Mouse (Mus musculus) CH12.LX (cell line): Measurements from ENCODE around the gene Crlf1. TPM values are rescaled to one million over a fixed set of nuclear protein-coding genes. Genes with fewer than 3 reads are reported as not detected.

ENCODE experiments used
- DNase-seq: peaks from one replicate; pipeline ENCODE4 v3.0.0-alpha.2; 2013; ENCODE audit errors: extremely low read depth
- H3K27ac ChIP-seq: 2 replicates; pipeline ENCODE4 v1.5.1; 2012; ENCODE audit warnings: low read depth, mild to moderate bottlenecking, control low read depth, moderate library complexity; ENCODE audit not compliant: insufficient read depth
- H3K27me3 ChIP-seq: replicated peaks from 2 replicates; pipeline ENCODE3; 2012; ENCODE audit warnings: inconsistent platforms
- H3K36me3 ChIP-seq, 2 experiments: replicated peaks in 1 of 2; 2 replicates each; pipeline versions ENCODE3 to v1.6.1; 2012; ENCODE audit warnings: inconsistent platforms in 1 of 2, low read length in 1 of 2, mild to moderate bottlenecking in 1 of 2, mixed read lengths in 1 of 2, moderate library complexity in 1 of 2; ENCODE audit not compliant: control insufficient read depth in 1 of 2, insufficient read depth in 1 of 2
- H3K4me1 ChIP-seq, 2 experiments: 2 replicates each; pipeline ENCODE4 v1.6.1; 2012; ENCODE audit warnings: inconsistent platforms in 1 of 2, moderate library complexity in 1 of 2; ENCODE audit not compliant: insufficient read depth in 2 of 2, control insufficient read depth in 1 of 2
- H3K4me2 ChIP-seq: 2 replicates; pipeline ENCODE4 v1.6.1; 2012; ENCODE audit warnings: low read depth, mild to moderate bottlenecking, control low read depth; ENCODE audit not compliant: poor library complexity, insufficient read depth, severe bottlenecking
- H3K4me3 ChIP-seq, 3 experiments: fragments of 150-350 bp in 1 of 3; sonication (generic) in 1 of 3; replicated peaks in 1 of 3; 2 replicates each; pipeline versions ENCODE3 to v1.5.1; 2011 to 2012; ENCODE audit warnings: low read depth in 2 of 3, low read length in 2 of 3, mild to moderate bottlenecking in 2 of 3, moderate library complexity in 2 of 3, control low read depth in 1 of 3, improper control_type of control experiment in 1 of 3, inconsistent platforms in 1 of 3, mixed read lengths in 1 of 3; ENCODE audit not compliant: poor library complexity in 1 of 3
- H3K79me2 ChIP-seq: replicated peaks from 2 replicates; pipeline ENCODE4 v1.6.1; 2012; ENCODE audit warnings: mild to moderate bottlenecking, moderate library complexity; ENCODE audit not compliant: control insufficient read depth, poor library complexity, insufficient read depth, severe bottlenecking; ENCODE audit errors: extremely low read depth
- H3K9ac ChIP-seq: 2 replicates; pipeline ENCODE4 v1.6.1; 2012; ENCODE audit warnings: low read depth, mild to moderate bottlenecking, control low read depth, moderate library complexity; ENCODE audit not compliant: insufficient read depth
- H3K9me3 ChIP-seq: replicated peaks from 2 replicates; pipeline ENCODE3; 2012; ENCODE audit warnings: low read length, inconsistent platforms, mixed read lengths
- BHLHE40 ChIP-seq: IDR thresholded peaks from 2 replicates; pipeline ENCODE4 v1.6.1; 2011; ENCODE audit warnings: mild to moderate bottlenecking, low read depth, low read length, improper control_type of control experiment
- CHD1 ChIP-seq: IDR thresholded peaks from 2 replicates; pipeline ENCODE4 v1.6.1; 2012; ENCODE audit warnings: low read depth, low read length, improper control_type of control experiment, inconsistent platforms
- CHD2 ChIP-seq: IDR thresholded peaks from 2 replicates; pipeline ENCODE4 v1.6.1; 2011; ENCODE audit warnings: low read length, improper control_type of control experiment
- CTCF ChIP-seq, 2 experiments: IDR thresholded peaks in 1 of 2; conservative IDR thresholded peaks in 1 of 2; 2 replicates each; pipeline ENCODE4 v1.5.1; 2011 to 2012; ENCODE audit warnings: low read depth in 2 of 2, low read length in 2 of 2, improper control_type of control experiment in 1 of 2, inconsistent platforms in 1 of 2, mild to moderate bottlenecking in 1 of 2, moderate library complexity in 1 of 2
- GABPA ChIP-seq: IDR thresholded peaks from 2 replicates; pipeline ENCODE4 v1.6.1; 2012; ENCODE audit warnings: low read depth, low read length, improper control_type of control experiment, inconsistent platforms; ENCODE audit not compliant: insufficient replicate concordance
- JUN ChIP-seq: IDR thresholded peaks from 2 replicates; pipeline ENCODE4 v1.6.1; 2011; ENCODE audit warnings: low read depth, mild to moderate bottlenecking, low read length, improper control_type of control experiment, moderate library complexity; ENCODE audit not compliant: insufficient read depth
- JUND ChIP-seq: conservative IDR thresholded peaks from 2 replicates; pipeline ENCODE4 v1.6.1; 2011; ENCODE audit warnings: low read depth, low read length, improper control_type of control experiment
- MAFK ChIP-seq: IDR thresholded peaks from 2 replicates; pipeline ENCODE4 v1.6.1; 2011; ENCODE audit warnings: low read length, improper control_type of control experiment; ENCODE audit not compliant: insufficient replicate concordance
- MAZ ChIP-seq: IDR thresholded peaks from 2 replicates; pipeline ENCODE4 v1.6.1; 2012; ENCODE audit warnings: low read depth, mild to moderate bottlenecking, inconsistent platforms, low read length, improper control_type of control experiment, moderate library complexity
- MEF2A ChIP-seq: IDR thresholded peaks from 2 replicates; pipeline ENCODE4 v1.6.1; 2014; ENCODE audit warnings: low read depth, mild to moderate bottlenecking, inconsistent platforms, low read length, improper control_type of control experiment, borderline replicate concordance
- MYC ChIP-seq: IDR thresholded peaks from 2 replicates; pipeline ENCODE4 v1.6.1; 2011; ENCODE audit warnings: low read depth, mild to moderate bottlenecking, improper control_type of control experiment, low read length
- NELFE ChIP-seq: IDR thresholded peaks from 2 replicates; pipeline ENCODE4 v1.6.1; 2011; ENCODE audit warnings: low read depth, low read length, improper control_type of control experiment
- RAD21 ChIP-seq: IDR thresholded peaks from 2 replicates; pipeline ENCODE4 v1.6.1; 2011; ENCODE audit warnings: low read depth, mild to moderate bottlenecking, low read length, improper control_type of control experiment, moderate library complexity
- RCOR1 ChIP-seq: conservative IDR thresholded peaks from 2 replicates; pipeline ENCODE4 v1.6.1; 2012; ENCODE audit warnings: low read depth, mild to moderate bottlenecking, inconsistent platforms, low read length, improper control_type of control experiment
- SMC3 ChIP-seq: IDR thresholded peaks from 2 replicates; pipeline ENCODE4 v1.6.1; 2011; ENCODE audit warnings: low read depth, low read length, improper control_type of control experiment
- TCF12 ChIP-seq: IDR thresholded peaks from 2 replicates; pipeline ENCODE4 v1.6.1; 2014; ENCODE audit warnings: low read depth, mild to moderate bottlenecking, inconsistent platforms, low read length, improper control_type of control experiment
- UBTF ChIP-seq: IDR thresholded peaks from 2 replicates; pipeline ENCODE4 v1.6.1; 2012; ENCODE audit warnings: low read depth, mild to moderate bottlenecking, inconsistent platforms, low read length, improper control_type of control experiment, moderate library complexity
- USF1 ChIP-seq: IDR thresholded peaks from 2 replicates; pipeline ENCODE4 v1.6.1; 2014; ENCODE audit warnings: low read depth, mild to moderate bottlenecking, inconsistent platforms, low read length, improper control_type of control experiment
- USF2 ChIP-seq: conservative IDR thresholded peaks from 2 replicates; pipeline ENCODE4 v1.6.1; 2011; ENCODE audit warnings: low read depth, low read length, improper control_type of control experiment
- ZMIZ1 ChIP-seq: IDR thresholded peaks from 2 replicates; pipeline ENCODE4 v1.6.1; 2012; ENCODE audit warnings: low read depth, mild to moderate bottlenecking, inconsistent platforms, low read length, improper control_type of control experiment
- dilution Hi-C: fragments of 300-500 bp; cut with MboI; formaldehyde crosslinking; loops from 2 replicates; pipeline ENCODE4 v1.14.3; 2020; ENCODE audit warnings: low sequenced_read_pairs; ENCODE audit not compliant: extremely low pct_unique_long_range_greater_than_20kb, extremely low pct_ligation_motif_present
- in situ Hi-C: fragments of 300-500 bp; cut with MboI; formaldehyde crosslinking; loops from 3 replicates; pipeline ENCODE4 v1.14.3; 2019; ENCODE audit warnings: low sequenced_read_pairs, low pct_ligation_motif_present, low pct_unique_long_range_greater_than_20kb, mixed read lengths
- polyA plus RNA-seq: library from polyadenylated mRNA; unstranded; fragments of >175 nt; gene quantifications from 2 replicates; pipeline ENCODE4 v1.2.1, GENCODE M21; 2012; ENCODE audit warnings: low read depth; ENCODE audit not compliant: insufficient read length
- total RNA-seq, 2 experiments: library from RNA; depleted of rRNA; stranded (reverse); fragments of 300-350 nt in 1 of 2; fragments of >200 nt in 1 of 2; gene quantifications; 2 replicates each; pipeline ENCODE4 v1.2.3; 2012 to 2014

The Crlf1 gene
- total and polyA plus RNA-seq, 3 experiments, result 0.42 to 1.1 (median 0.44) TPM

DNA sequence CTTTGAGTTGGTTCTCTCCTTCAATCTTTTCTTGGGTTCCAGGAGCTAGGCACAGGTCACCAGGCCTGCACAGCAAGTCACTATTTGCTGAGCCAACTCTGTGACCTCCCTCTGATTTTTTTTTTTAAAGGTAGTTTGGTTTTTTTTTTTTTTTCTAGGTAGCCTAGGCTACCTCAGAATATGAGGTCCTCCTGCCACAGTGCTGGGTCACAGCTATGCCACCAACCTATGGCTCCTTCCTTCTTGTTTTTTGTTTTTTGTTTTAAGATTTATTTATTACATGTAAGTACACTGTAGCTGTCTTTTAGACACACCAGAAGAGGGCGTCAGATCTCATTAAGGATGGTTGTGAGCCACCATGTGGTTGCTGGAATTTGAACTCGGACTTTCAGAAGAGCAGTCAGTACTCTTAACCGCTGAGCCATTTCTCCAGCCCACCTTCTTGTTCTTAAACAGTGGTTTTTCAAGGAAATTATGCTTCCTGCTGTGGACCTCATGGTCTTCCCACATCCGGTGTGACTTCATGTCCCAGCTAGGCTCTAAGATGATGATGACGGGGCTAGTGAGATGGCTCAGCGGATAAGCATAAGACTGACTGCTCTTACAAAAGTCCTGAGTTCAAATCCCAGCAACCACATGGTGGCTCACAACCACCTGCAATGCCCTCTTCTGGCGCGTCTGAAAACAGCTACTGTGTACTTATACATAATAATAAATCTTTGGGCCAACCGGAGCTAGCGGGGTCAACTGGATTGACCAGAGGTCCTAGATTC lies 56.6 kb downstream of the Crlf1 start:
- DNase-seq, result no peak
- no peaks in the 10 kb centered on the region for H3K27me3 ChIP-seq
- no peak overlapping the region for H3K9ac ChIP-seq
- dilution Hi-C loops, result no loop called here
- peaks cover 4 to 31% of the 10 kb centered on the region in 2 experiments; a peak in 3 of 4 replicates for H3K4me1 ChIP-seq
- peaks cover 3 to 58% of the 10 kb centered on the region in 2 experiments for H3K36me3 ChIP-seq
- H3K27ac ChIP-seq, result no peak overlapping the region
- H3K9me3 ChIP-seq, result no peaks in the 10 kb centered on the region
- in situ Hi-C loops, result loop anchor here (10.0 kb wide), 1 partner anchor 55 kb away; the partner anchor contains the start of gene Ssbp4
- TF ChIP-seq RCOR1 (no peak), MAZ (no peak), USF1 (no peak), JUN (no peak), CTCF (conservative IDR thresholded peaks at IDR 0.05 in 1 of 2, IDR thresholded peaks at IDR 0.05 in 1 of 2; ENCODE audit: low read depth in 2 of 2, low read length in 2 of 2) (peak in 1 of 2 experiments; percentile 32; a peak in 2 of 4 replicates), NELFE (no peak), MYC (0 out of 2 replicates have a peak, but pooled peaks have one; percentile 35), MEF2A (no peak), CHD1 (no peak), UBTF (no peak), JUND (no peak), MAFK (no peak), TCF12 (no peak), ZMIZ1 (no peak), CHD2 (no peak), BHLHE40 (no peak)
- TF ChIP-seq, all 38 proteins: peak for 2
- Histone ChIP-seq H3K79me2 (peaks cover 23% of the 10 kb centered on the region), H3K4me2 (no peak overlapping the region), H3K4me3 (no peak overlapping the region)

DNA sequence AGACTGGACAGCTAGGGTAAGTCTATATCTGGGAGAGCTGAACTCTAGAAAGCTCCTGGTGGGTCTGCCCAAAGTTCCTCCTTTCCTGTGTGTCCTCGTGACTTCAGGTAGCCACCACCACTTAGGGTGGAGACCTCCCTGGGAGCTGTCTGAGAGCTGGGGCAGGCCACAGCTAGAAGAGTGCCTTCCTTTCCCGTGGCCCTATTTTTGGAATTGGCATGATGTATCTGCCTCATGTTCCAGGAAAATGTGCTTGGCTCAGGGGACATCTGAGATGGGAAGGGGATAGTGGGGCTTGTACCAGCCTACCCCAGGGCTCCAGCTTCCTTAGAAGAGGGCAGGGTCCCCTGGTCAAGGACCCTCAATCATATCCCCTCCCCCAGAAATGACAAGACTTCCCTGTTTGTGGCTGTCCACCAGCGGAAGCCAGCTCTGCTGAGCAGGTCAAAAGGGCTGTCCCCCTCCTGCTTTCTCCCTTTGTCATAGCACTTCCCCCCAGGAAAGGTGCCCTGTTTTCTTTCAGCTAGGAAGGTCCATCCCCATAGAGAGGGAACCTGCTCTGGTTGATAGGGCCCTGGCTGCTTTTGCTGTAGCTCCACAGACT lies 58.7 kb downstream of the Crlf1 start:
- no peak overlapping the region for H3K27ac ChIP-seq
- no peak overlapping the region for H3K4me2 ChIP-seq
- dilution Hi-C loops (no loop called here), in situ Hi-C loops (no loop called here)
- no peak for DNase-seq
- H3K9ac ChIP-seq, result no peak overlapping the region
- H3K27me3 ChIP-seq, result no peaks in the 10 kb centered on the region
- H3K4me3 ChIP-seq, result no peak overlapping the region
- H3K79me2 ChIP-seq, result peaks cover 14% of the 10 kb centered on the region; the same call in 1 of the 2 replicates
- H3K36me3 ChIP-seq, result peaks cover under 1 to 54% of the 10 kb centered on the region in 2 experiments
- H3K4me1 ChIP-seq, result peaks cover under 1 to 18% of the 10 kb centered on the region in 2 experiments; a peak in 3 of 4 replicates
- TF ChIP-seq NELFE, result no peak
- no peak for TF ChIP-seq USF2
- no peak for TF ChIP-seq MYC
- TF ChIP-seq RAD21, result no peak
- no peak for TF ChIP-seq GABPA
- TF ChIP-seq SMC3, result no peak
- TF ChIP-seq, all 38 proteins: peak for 0
- no peaks in the 10 kb centered on the region for H3K9me3 ChIP-seq
